Mouse (Mus musculus) lung, postnatal 0 days (tissue): Measurements from ENCODE around the gene Mospd1. TPM values are rescaled to one million over a fixed set of nuclear protein-coding genes. Genes with fewer than 3 reads are reported as not detected.
A peak's percentile ranks its signal among the peaks of the same experiment; 100 is the strongest.

Source experiments
- ATAC-seq: fragments of 200-750 bp; cut with Nextera tagmentation; 2 replicates; pipeline ENCODE4 v1.8.0; 2017; ENCODE audit warnings: moderate library complexity
- DNase-seq: peaks from one replicate; pipeline ENCODE4 v3.0.0-alpha.2; 2016; ENCODE audit warnings: low spot score
- H3K27ac ChIP-seq: fragments of 300-500 bp; sonication (generic); 2 replicates; pipeline ENCODE4 v1.5.1; 2014; ENCODE audit warnings: antibody characterized with exemption, mild to moderate bottlenecking, low read length, mixed read lengths
- H3K27me3 ChIP-seq: fragments of 300-500 bp; sonication (generic); replicated peaks from 2 replicates; pipeline ENCODE4 v1.6.1; 2014; ENCODE audit warnings: low read length, mixed read lengths; ENCODE audit not compliant: insufficient read depth
- H3K36me3 ChIP-seq: fragments of 300-500 bp; sonication (generic); 2 replicates; pipeline ENCODE4 v1.6.1; 2014; ENCODE audit warnings: low read length, mixed read lengths; ENCODE audit not compliant: insufficient read depth
- H3K4me1 ChIP-seq: fragments of 300-500 bp; sonication (generic); 2 replicates; pipeline ENCODE4 v1.6.1; 2014; ENCODE audit warnings: antibody characterized with exemption, low read depth, low read length, mixed read lengths; ENCODE audit not compliant: insufficient read depth
- H3K4me2 ChIP-seq: fragments of 300-500 bp; sonication (generic); replicated peaks from 2 replicates; pipeline ENCODE4 v1.6.1; 2014; ENCODE audit warnings: low read depth, mild to moderate bottlenecking, low read length, moderate library complexity, mixed read lengths
- H3K4me3 ChIP-seq: fragments of 300-500 bp; sonication (generic); 2 replicates; pipeline ENCODE4 v1.5.1; 2014; ENCODE audit warnings: low read depth, low read length
- H3K9ac ChIP-seq: fragments of 300-500 bp; sonication (generic); replicated peaks from 2 replicates; pipeline ENCODE4 v1.6.1; 2014; ENCODE audit warnings: low read depth, mild to moderate bottlenecking
- H3K9me3 ChIP-seq: fragments of 300-500 bp; sonication (generic); 2 replicates; pipeline ENCODE4 v1.6.1; 2016; ENCODE audit warnings: low read length, mixed read lengths
- CTCF ChIP-seq: IDR thresholded peaks from 2 replicates; pipeline ENCODE4 v1.5.1; 2016; ENCODE audit warnings: antibody characterized with exemption, mild to moderate bottlenecking
- EP300 ChIP-seq: IDR thresholded peaks from 2 replicates; pipeline ENCODE4 v1.6.1; 2016; ENCODE audit warnings: antibody characterized with exemption, mild to moderate bottlenecking, control low read depth
- WGBS: fragments of 180-500 bp; shearing (Covaris S2); extraction: QIAGEN DNeasy Blood & Tissue Kit; methylation state at CpG from one replicate; pipeline ENCODE4 v1.1.7; 2014; 5-methylcytosine and 5-hydroxymethylcytosine counted together
- polyA plus RNA-seq: library from polyadenylated mRNA; unstranded; fragments of >200 nt; fragmentation: Nextera tagmentation; extraction: Ambion mirVana; gene quantifications from 2 replicates; pipeline ENCODE4 v1.2.1, GENCODE M21; 2015

Mospd1 gene
- polyA plus RNA-seq, 1 experiment from 2014 or later = 35.8 TPM

GRCm38 (mm10) chrX:53341531-53341930 lies 28.8 kb downstream of the Mospd1 start:
- Histone ChIP-seq H3K27ac (no peak overlapping the region), H3K27me3 (no peaks in the 10 kb centered on the region), H3K36me3 (no peaks in the 10 kb centered on the region), H3K4me2 (no peak overlapping the region), H3K9me3 (no peaks in the 10 kb centered on the region), H3K4me1 (no peaks in the 10 kb centered on the region), H3K9ac (no peak overlapping the region), H3K4me3 (no peak overlapping the region)
- peak; percentile 78 for TF ChIP-seq CTCF
- no peak for TF ChIP-seq EP300
- ATAC-seq (no peak), DNase-seq (peak; percentile 30)
- 73% methylated on average over 2 of the region's 2 CpGs for WGBS

DNA sequence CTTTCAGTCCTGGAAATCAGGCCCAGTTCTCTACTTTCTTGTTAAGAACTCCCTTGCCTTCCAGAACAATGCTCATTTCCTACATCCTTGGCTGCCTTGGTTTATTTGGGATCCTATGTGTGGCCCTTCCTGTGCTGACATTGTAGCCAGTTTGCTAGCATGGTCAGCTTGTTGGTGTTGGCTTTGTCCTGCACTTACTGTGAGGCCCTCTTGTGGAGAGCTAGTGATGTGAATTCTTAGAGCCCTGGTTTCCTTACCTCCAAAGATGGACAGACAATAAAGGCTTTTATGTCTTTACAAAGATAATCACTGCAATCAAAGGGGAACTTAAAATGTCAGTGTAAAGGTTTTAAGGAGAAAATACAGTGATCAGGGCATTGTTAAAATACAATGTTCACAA lies 32.9 kb downstream of the Mospd1 start:
- DNase-seq = no peak
- no peaks in the 10 kb centered on the region for H3K36me3 ChIP-seq
- ATAC-seq = no peak

DNA sequence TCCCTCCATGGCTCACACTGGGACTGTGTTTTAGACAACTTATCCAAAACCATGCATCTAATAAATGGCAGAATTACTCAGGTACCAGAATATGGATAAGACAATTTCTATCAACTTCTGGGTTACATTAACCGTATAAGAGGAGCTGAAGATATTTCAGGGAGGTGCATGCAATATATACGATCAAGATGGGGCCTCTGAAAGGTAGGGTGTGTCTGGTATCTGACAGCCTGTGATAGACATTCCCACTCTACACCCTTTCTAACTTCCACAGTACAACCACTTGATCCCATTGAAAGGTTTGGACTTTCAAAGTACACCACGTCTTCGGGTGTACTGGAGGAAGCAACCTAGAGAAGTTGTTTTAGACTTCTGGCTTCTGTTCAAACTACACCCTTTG lies 39.9 kb downstream of the Mospd1 start:
- Histone ChIP-seq H3K27me3 (no peaks in the 10 kb centered on the region), H3K9me3 (no peaks in the 10 kb centered on the region), H3K27ac (no peak overlapping the region), H3K36me3 (no peaks in the 10 kb centered on the region), H3K4me1 (no peaks in the 10 kb centered on the region), H3K4me3 (no peak overlapping the region), H3K9ac (no peak overlapping the region), H3K4me2 (no peak overlapping the region)
- WGBS = 79% methylated on average over 4 of the region's 4 CpGs
- DNase-seq (no peak), ATAC-seq (no peak)
- TF ChIP-seq EP300 (no peak), CTCF (no peak)

More for the DNA sequence above, 32.9 kb downstream of the Mospd1 start:
- no peaks in the 10 kb centered on the region for H3K4me1 ChIP-seq
- no peaks in the 10 kb centered on the region for H3K9me3 ChIP-seq
- TF ChIP-seq EP300 = no peak
- TF ChIP-seq CTCF = peak; percentile 61
- no peak overlapping the region for H3K27ac ChIP-seq
- no peak overlapping the region for H3K4me2 ChIP-seq
- no peaks in the 10 kb centered on the region for H3K27me3 ChIP-seq
- no peak overlapping the region for H3K9ac ChIP-seq
- H3K4me3 ChIP-seq = no peak overlapping the region

DNA sequence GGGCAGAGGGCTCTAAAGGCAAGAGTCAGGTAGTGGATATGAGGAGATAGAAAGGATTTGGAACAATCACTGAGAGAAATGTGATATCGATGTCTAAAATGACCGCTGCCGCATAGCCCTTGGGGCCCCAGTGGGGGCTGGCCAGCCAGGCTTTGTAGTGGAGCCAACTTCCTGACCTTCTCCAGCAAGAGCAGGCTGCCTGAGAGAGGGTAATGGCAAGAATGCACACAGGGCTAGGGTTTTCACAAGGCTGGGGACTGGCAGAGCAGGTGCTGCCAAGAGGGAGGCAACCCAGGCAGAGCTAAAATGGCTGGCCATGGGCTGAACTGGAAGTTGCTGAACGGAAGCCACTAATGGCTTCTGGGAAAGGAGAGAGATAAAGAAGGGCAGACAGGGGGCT lies 49.2 kb downstream of the Mospd1 start:
- Histone ChIP-seq H3K27ac (no peak overlapping the region), H3K36me3 (no peaks in the 10 kb centered on the region), H3K9me3 (no peaks in the 10 kb centered on the region), H3K27me3 (no peaks in the 10 kb centered on the region), H3K9ac (no peak overlapping the region), H3K4me1 (no peaks in the 10 kb centered on the region), H3K4me3 (no peak overlapping the region), H3K4me2 (no peak overlapping the region)
- ATAC-seq (no peak), DNase-seq (no peak)
- WGBS = 57% methylated on average over 4 of the region's 4 CpGs
- TF ChIP-seq EP300 (no peak), CTCF (no peak)

GRCm38 (mm10) chrX:53320564-53320963 lies 49.7 kb downstream of the Mospd1 start:
- no peaks in the 10 kb centered on the region for H3K4me1 ChIP-seq
- H3K36me3 ChIP-seq = no peaks in the 10 kb centered on the region
- H3K9me3 ChIP-seq = no peaks in the 10 kb centered on the region
- no peak overlapping the region for H3K27ac ChIP-seq
- H3K9ac ChIP-seq = no peak overlapping the region
- DNase-seq (peak; percentile 16), ATAC-seq (no peak)
- H3K27me3 ChIP-seq = no peaks in the 10 kb centered on the region
- 45% methylated on average over 2 of the region's 2 CpGs for WGBS
- no peak overlapping the region for H3K4me2 ChIP-seq
- H3K4me3 ChIP-seq = no peak overlapping the region
- TF ChIP-seq CTCF (no peak), EP300 (no peak)

Other genes with a start within 250 kb of the Mospd1 start
- 2.5 and 3.9 TPM in 2 replicates for gene Plac1, start 130.4 kb downstream of the Mospd1 start, polyA plus RNA-seq
- 4.9 and 5.3 TPM in 2 replicates for gene Fam122b, start 100.7 kb downstream of the Mospd1 start, polyA plus RNA-seq
- gene Fam122c, start 97.1 kb downstream of the Mospd1 start, polyA plus RNA-seq = not detected in 2 replicates
- gene Etd, start 64.4 kb upstream of the Mospd1 start, polyA plus RNA-seq = not detected in 2 replicates
- gene Rtl8c, start 237.5 kb upstream of the Mospd1 start, polyA plus RNA-seq = 37.1 and 39.9 TPM in 2 replicates
- gene Gm14597, start 238.5 kb upstream of the Mospd1 start, polyA plus RNA-seq = not detected in 2 replicates